Mouse (Mus musculus): ENCODE measurements at regions not wholly inside any gene's neighbourhood (a gene's known extent, or its start where the extent isn't known, plus 50 kb on each side); places are given as distances from the start of the nearest gene placed in this dataset.

- no peak overlapping the region for H3K4me2 ChIP-seq
- H3K4me3 ChIP-seq: no peak overlapping the region
- H3K9me3 ChIP-seq: no peaks in the 10 kb centered on the region
- 63% methylated on average over 2 of the region's 2 CpGs for WGBS
- ATAC-seq (ENCODE audit: low FRiP score, low read depth): no peak
- no peaks in the 10 kb centered on the region for H3K27me3 ChIP-seq
- no peak overlapping the region for H3K9ac ChIP-seq
- H3K36me3 ChIP-seq: no peaks in the 10 kb centered on the region
- peaks cover 6% of the 10 kb centered on the region; the same call in 1 of the 2 replicates for H3K4me1 ChIP-seq (replicated peaks)
- H3K27ac ChIP-seq (replicated peaks): no peak overlapping the region
Measured at GRCm38 (mm10) chr11:32965418-32965817, 141.0 kb upstream of the Smim23 start.

- Histone ChIP-seq H3K4me1 (replicated peaks) (peaks cover 6% of the 10 kb centered on the region; the same call in 1 of the 2 replicates), H3K9ac (no peak overlapping the region), H3K27me3 (no peaks in the 10 kb centered on the region), H3K4me2 (no peak overlapping the region), H3K36me3 (no peaks in the 10 kb centered on the region), H3K9me3 (no peaks in the 10 kb centered on the region), H3K4me3 (no peak overlapping the region), H3K27ac (replicated peaks) (no peak overlapping the region)
- 33% methylated on average over 6 of the region's 6 CpGs for WGBS
- peak; percentile 65; the same call in 1 of the 2 replicates for ATAC-seq (ENCODE audit: low FRiP score, low read depth)
Measured at GRCm38 (mm10) chr11:32963625-32964293, 139.4 kb upstream of the Smim23 start.

GRCm38 (mm10) chr11:32961600-32961999, 137.2 kb upstream of the Smim23 start:
- Histone ChIP-seq H3K9ac (no peak overlapping the region), H3K4me3 (no peak overlapping the region), H3K4me1 (replicated peaks) (peaks cover 6% of the 10 kb centered on the region; the same call in 1 of the 2 replicates), H3K9me3 (no peaks in the 10 kb centered on the region), H3K4me2 (no peak overlapping the region), H3K27ac (replicated peaks) (no peak overlapping the region), H3K27me3 (no peaks in the 10 kb centered on the region), H3K36me3 (no peaks in the 10 kb centered on the region)
- WGBS: 77% methylated on average over 3 of the region's 3 CpGs
- ATAC-seq (ENCODE audit: low FRiP score, low read depth): no peak

GRCm38 (mm10) chr11:32958961-32959360, 134.6 kb upstream of the Smim23 start:
- Histone ChIP-seq H3K27ac (replicated peaks) (no peak overlapping the region), H3K27me3 (no peaks in the 10 kb centered on the region), H3K36me3 (no peaks in the 10 kb centered on the region), H3K9ac (no peak overlapping the region), H3K4me3 (no peak overlapping the region), H3K4me1 (replicated peaks) (peaks cover 4% of the 10 kb centered on the region; the same call in 1 of the 2 replicates), H3K9me3 (no peaks in the 10 kb centered on the region), H3K4me2 (no peak overlapping the region)
- no peak for ATAC-seq (ENCODE audit: low FRiP score, low read depth)
- 64% methylated on average over 5 of the region's 5 CpGs for WGBS

GRCm38 (mm10) chr11:32956993-32957392, 132.6 kb upstream of the Smim23 start:
- ATAC-seq (ENCODE audit: low FRiP score, low read depth): peak; percentile 84
- no peaks in the 10 kb centered on the region for H3K27me3 ChIP-seq
- 31% methylated on average over 7 of the region's 7 CpGs for WGBS
- no peak overlapping the region for H3K4me2 ChIP-seq
- no peak overlapping the region for H3K4me3 ChIP-seq
- H3K9ac ChIP-seq: no peak overlapping the region
- no peak overlapping the region for H3K27ac ChIP-seq (replicated peaks)
- H3K4me1 ChIP-seq (replicated peaks): no peaks in the 10 kb centered on the region
- no peaks in the 10 kb centered on the region for H3K36me3 ChIP-seq
- H3K9me3 ChIP-seq: no peaks in the 10 kb centered on the region

- H3K36me3 ChIP-seq: no peaks in the 10 kb centered on the region
- H3K4me3 ChIP-seq: no peak overlapping the region
- H3K9me3 ChIP-seq: no peaks in the 10 kb centered on the region
- H3K27ac ChIP-seq (replicated peaks): no peak overlapping the region
- no peak overlapping the region for H3K4me2 ChIP-seq
- no peaks in the 10 kb centered on the region for H3K4me1 ChIP-seq (replicated peaks)
- H3K27me3 ChIP-seq: no peaks in the 10 kb centered on the region
- ATAC-seq (ENCODE audit: low FRiP score, low read depth): no peak
- H3K9ac ChIP-seq: no peak overlapping the region
Measured at GRCm38 (mm10) chr11:32952271-32952670, 127.9 kb upstream of the Smim23 start.

- Histone ChIP-seq H3K27me3 (no peaks in the 10 kb centered on the region), H3K9me3 (no peaks in the 10 kb centered on the region), H3K4me2 (no peak overlapping the region), H3K4me1 (replicated peaks) (no peaks in the 10 kb centered on the region), H3K9ac (no peak overlapping the region), H3K36me3 (no peaks in the 10 kb centered on the region), H3K27ac (replicated peaks) (no peak overlapping the region), H3K4me3 (no peak overlapping the region)
- WGBS: 76% methylated on average over 4 of the region's 4 CpGs
- ATAC-seq (ENCODE audit: low FRiP score, low read depth): no peak
Measured at GRCm38 (mm10) chr11:32948132-32948531, 123.7 kb upstream of the Smim23 start.

- no peak for ATAC-seq (ENCODE audit: low FRiP score, low read depth)
- 57% methylated on average over 3 of the region's 3 CpGs for WGBS
- peaks cover 5% of the 10 kb centered on the region for H3K4me1 ChIP-seq (replicated peaks)
Measured at GRCm38 (mm10) chr11:32946481-32947001, 122.1 kb upstream of the Smim23 start.

GRCm38 (mm10) chr11:32945071-32945470, 120.7 kb upstream of the Smim23 start:
- Histone ChIP-seq H3K9me3 (no peaks in the 10 kb centered on the region), H3K4me2 (no peak overlapping the region), H3K4me1 (replicated peaks) (peaks cover 8% of the 10 kb centered on the region), H3K4me3 (no peak overlapping the region), H3K36me3 (no peaks in the 10 kb centered on the region), H3K9ac (no peak overlapping the region), H3K27ac (replicated peaks) (no peak overlapping the region), H3K27me3 (no peaks in the 10 kb centered on the region)
- ATAC-seq (ENCODE audit: low FRiP score, low read depth): no peak
- 90% methylated on average over 2 of the region's 2 CpGs for WGBS

More at GRCm38 (mm10) chr11:32946481-32947001, 122.1 kb upstream of the Smim23 start:
- Histone ChIP-seq H3K9me3 (no peaks in the 10 kb centered on the region), H3K27me3 (no peaks in the 10 kb centered on the region), H3K4me3 (no peak overlapping the region), H3K27ac (replicated peaks) (no peak overlapping the region), H3K9ac (no peak overlapping the region), H3K4me2 (no peak overlapping the region), H3K36me3 (no peaks in the 10 kb centered on the region)

GRCm38 (mm10) chr11:32941331-32942009, 117.1 kb upstream of the Smim23 start:
- ATAC-seq (ENCODE audit: low FRiP score, low read depth): peak; percentile 48; the same call in 1 of the 2 replicates

GRCm38 (mm10) chr11:32939102-32939501, 114.7 kb upstream of the Smim23 start:
- WGBS: 88% methylated on average over 1 of the region's 1 CpGs
- no peak for ATAC-seq (ENCODE audit: low FRiP score, low read depth)

More at GRCm38 (mm10) chr11:32941331-32942009, 117.1 kb upstream of the Smim23 start:
- Histone ChIP-seq H3K27me3 (no peaks in the 10 kb centered on the region), H3K9ac (no peak overlapping the region), H3K27ac (replicated peaks) (peak overlapping the region; percentile 45; the same call in 1 of the 2 replicates), H3K4me2 (no peak overlapping the region), H3K4me3 (no peak overlapping the region), H3K36me3 (no peaks in the 10 kb centered on the region), H3K9me3 (no peaks in the 10 kb centered on the region), H3K4me1 (replicated peaks) (peaks cover 8% of the 10 kb centered on the region)
- 62% methylated on average over 5 of the region's 5 CpGs for WGBS

GRCm38 (mm10) chr11:32937167-32937566, 112.8 kb upstream of the Smim23 start:
- ATAC-seq (ENCODE audit: low FRiP score, low read depth): no peak
- Histone ChIP-seq H3K4me2 (no peak overlapping the region), H3K27me3 (no peaks in the 10 kb centered on the region), H3K4me3 (no peak overlapping the region), H3K36me3 (no peaks in the 10 kb centered on the region), H3K27ac (replicated peaks) (no peak overlapping the region), H3K9ac (no peak overlapping the region), H3K9me3 (no peaks in the 10 kb centered on the region), H3K4me1 (replicated peaks) (peaks cover 8% of the 10 kb centered on the region)
- 42% methylated on average over 1 of the region's 1 CpGs for whole genome bisulfite sequencing

More at GRCm38 (mm10) chr11:32939102-32939501, 114.7 kb upstream of the Smim23 start:
- Histone ChIP-seq H3K4me3 (no peak overlapping the region), H3K4me1 (replicated peaks) (peaks cover 8% of the 10 kb centered on the region), H3K27ac (replicated peaks) (no peak overlapping the region), H3K27me3 (no peaks in the 10 kb centered on the region), H3K4me2 (no peak overlapping the region), H3K36me3 (no peaks in the 10 kb centered on the region), H3K9ac (no peak overlapping the region), H3K9me3 (no peaks in the 10 kb centered on the region)
